Comparison of ENCODE assay signal across 31 mouse cellular contexts in genomic region chr19:42913703-42914102, GRCm38 (mm10).
DNase-seq lines count a peak whose midpoint lies in the region; ATAC-seq and TF ChIP-seq lines count a peak whose summit lies in the region.
"Had no signal": no experiment of that assay in that cellular context is flagged by ENCODE, and none has a peak within 500 bp of the region (broad histone marks: within the 10 kb centered on the region; RNA-seq: fewer than 3 reads in every experiment).

No protein-coding gene starts in this region.

- no peak overlapping the region for H3K4me3 ChIP-seq in limb, embryonic 14.5 days (replicated peaks; ENCODE audit: low read length)
- no peak overlapping the region for H3K4me3 ChIP-seq in limb, embryonic 10.5 days
- H3K4me3 ChIP-seq in lung, adult 2 months (replicated peaks; ENCODE audit: extremely low read depth, low read depth, low read length): no peak overlapping the region
- H3K4me3 ChIP-seq: embryonic facial prominence, embryonic 13.5 days; erythroblast, embryonic 14.5 days; gastrocnemius, adult 2 months; heart, adult 2 months; heart, embryonic 12.5 days; limb, embryonic 15.5 days; midbrain, embryonic 13.5 days had no signal

- no peak overlapping the region for H3K4me2 ChIP-seq in limb, embryonic 14.5 days (replicated peaks; ENCODE audit: low read depth, low read length, severe bottlenecking)
- H3K4me2 ChIP-seq: embryonic facial prominence, embryonic 13.5 days; heart, embryonic 12.5 days; hindbrain, embryonic 14.5 days; limb, embryonic 15.5 days; midbrain, embryonic 13.5 days had no signal

- no peak for TF ChIP-seq CTCF in lung, adult 2 months (IDR thresholded peaks at IDR 0.05; ENCODE audit: insufficient read depth, low read length)

- 52% methylated on average over 5 of the region's 5 CpGs for WGBS in limb, embryonic 14.5 days
- 96% methylated on average over 5 of the region's 5 CpGs for WGBS in limb, embryonic 10.5 days
- whole genome bisulfite sequencing in lung, adult 2 months: 72% methylated on average over 5 of the region's 5 CpGs

- peak; percentile 44; the same call in 1 of the 2 replicates for ATAC-seq in limb, embryonic 14.5 days (ENCODE audit: low FRiP score, low read depth)
- ATAC-seq: forebrain, embryonic 16.5 days; intestine, postnatal 0 days; midbrain, embryonic 13.5 days; Patski had no signal

- peak; percentile 18 for DNase-seq in kidney, postnatal 14 days
- DNase-seq in kidney, adult 9 months: no peak
- no peak for DNase-seq in limb, embryonic 14.5 days (ENCODE audit: low spot score)
- no peak for DNase-seq in limb, embryonic 10.5 days (ENCODE audit: low spot score)
- DNase-seq in lung, postnatal 14 days: peak; percentile 6
- no peak for DNase-seq in lung, adult 2 months
- DNase-seq in brain, adult 2 months (ENCODE audit: low read depth, low spot score): peak; percentile 51
- DNase-seq in cerebellum, postnatal 36 days: no peak
- DNase-seq: adrenal gland, postnatal 10 days; B cell, adult 2 months; cerebellum, adult 11 months; cerebellum, adult 9-10 months; embryo, embryonic 11 days; gastrocnemius, adult 2 months; gastrocnemius, postnatal 36 days; heart, adult 2 months; kidney, postnatal 25 days; retina, postnatal 1 day; right cerebral cortex, postnatal 14 days; thymus, postnatal 4 days had no signal

- no peaks in the 10 kb centered on the region for H3K9me3 ChIP-seq in limb, embryonic 14.5 days (ENCODE audit: control insufficient read depth, low read length)
- H3K9me3 ChIP-seq in limb, embryonic 10.5 days (replicated peaks): no peaks in the 10 kb centered on the region
- H3K9me3 ChIP-seq: embryonic facial prominence, embryonic 13.5 days; heart, embryonic 12.5 days; limb, embryonic 15.5 days; midbrain, embryonic 13.5 days had no signal

- H3K36me3 ChIP-seq in limb, embryonic 14.5 days (ENCODE audit: control insufficient read depth, insufficient read depth, low read length): no peaks in the 10 kb centered on the region
- H3K36me3 ChIP-seq in limb, embryonic 10.5 days: no peaks in the 10 kb centered on the region
- H3K36me3 ChIP-seq: embryonic facial prominence, embryonic 13.5 days; heart, embryonic 12.5 days; limb, embryonic 15.5 days; midbrain, embryonic 13.5 days had no signal

- TF ChIP-seq POLR2A in limb, embryonic 14.5 days (IDR thresholded peaks at IDR 0.05; ENCODE audit: borderline replicate concordance, extremely low read depth, insufficient read depth, insufficient read length): no peak
- no peak for TF ChIP-seq POLR2A in lung, adult 2 months (IDR thresholded peaks at IDR 0.05; ENCODE audit: borderline replicate concordance, extremely low read depth, low read depth, low read length)

- H3K9ac ChIP-seq in limb, embryonic 14.5 days (ENCODE audit: low read depth, low read length, severe bottlenecking): no peak overlapping the region
- H3K9ac ChIP-seq: embryonic facial prominence, embryonic 13.5 days; heart, embryonic 12.5 days; hindbrain, embryonic 14.5 days; limb, embryonic 15.5 days; liver, embryonic 14.5 days; midbrain, embryonic 13.5 days had no signal

- no peak overlapping the region for H3K27ac ChIP-seq in limb, embryonic 14.5 days (replicated peaks; ENCODE audit: low read depth, low read length)
- no peak overlapping the region for H3K27ac ChIP-seq in limb, embryonic 10.5 days
- H3K27ac ChIP-seq: embryonic facial prominence, embryonic 13.5 days; gastrocnemius, adult 2 months; heart, adult 2 months; hindbrain, embryonic 14.5 days; limb, embryonic 15.5 days; liver, embryonic 14.5 days; macrophage; midbrain, embryonic 13.5 days had no signal

- no peaks in the 10 kb centered on the region for H3K27me3 ChIP-seq in limb, embryonic 14.5 days (ENCODE audit: control insufficient read depth, insufficient read depth, low read length)
- no peaks in the 10 kb centered on the region for H3K27me3 ChIP-seq in limb, embryonic 10.5 days (ENCODE audit: low read depth, poor library complexity, severe bottlenecking)
- H3K27me3 ChIP-seq: embryonic facial prominence, embryonic 13.5 days; heart, embryonic 12.5 days; limb, embryonic 15.5 days; midbrain, embryonic 13.5 days had no signal

- H3K4me1 ChIP-seq in limb, embryonic 14.5 days (ENCODE audit: control insufficient read depth, insufficient read depth, low read length): no peaks in the 10 kb centered on the region
- peaks cover 12% of the 10 kb centered on the region for H3K4me1 ChIP-seq in limb, embryonic 10.5 days
- H3K4me1 ChIP-seq in lung, adult 2 months (ENCODE audit: control insufficient read depth, insufficient read depth, low read length): no peaks in the 10 kb centered on the region
- H3K4me1 ChIP-seq: heart, embryonic 12.5 days; midbrain, embryonic 13.5 days had no signal

Comparison
In these comparisons a context has a peak if more than half of its experiments do, and no peak if none do; other contexts are left out.
1. DNase-seq: peak in kidney, postnatal 14 days (single experiment), lung, postnatal 14 days (single experiment) and brain, adult 2 months (single experiment); none in kidney, adult 9 months (single experiment), limb, embryonic 14.5 days (single experiment), limb, embryonic 10.5 days (single experiment), lung, adult 2 months (single experiment) and cerebellum, postnatal 36 days (0 of 2).